Mouse (Mus musculus) spleen, adult 2 months (tissue): ENCODE data around the gene Aoc3.

Experiments
- CTCF ChIP-seq: fragments of 200-500 bp; IDR thresholded peaks from 2 replicates; pipeline ENCODE4 v1.5.1; 2011; ENCODE audit warnings: mild to moderate bottlenecking, inconsistent platforms; ENCODE audit not compliant: insufficient read depth, insufficient read length, insufficient replicate concordance; ENCODE audit errors: extremely low read depth
- POLR2A ChIP-seq: fragments of 200-500 bp; IDR thresholded peaks from 2 replicates; pipeline ENCODE4 v1.6.1; 2011; ENCODE audit warnings: low read depth, low read length, inconsistent platforms

DNA sequence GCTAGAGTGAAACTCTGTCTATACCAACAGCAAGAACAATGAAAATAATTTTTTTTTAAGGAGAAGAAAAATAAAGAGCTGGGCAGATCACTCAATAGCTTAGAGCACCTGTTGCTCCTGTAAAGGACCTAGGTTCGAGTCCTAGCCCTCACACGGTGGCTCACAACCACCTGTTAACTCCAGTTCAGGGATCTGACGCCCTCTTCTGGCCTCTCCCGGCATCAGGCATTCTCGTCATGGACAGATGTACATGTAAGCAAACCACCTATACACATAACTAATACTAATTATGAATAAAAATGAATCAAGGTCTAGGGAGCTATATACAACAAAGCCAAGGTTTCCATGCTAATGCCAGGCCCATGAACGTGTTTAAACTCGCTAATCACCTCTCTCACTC, 29.5 kb upstream of the Aoc3 start:
- TF ChIP-seq CTCF (no peak), POLR2A (no peak)
